Mouse (Mus musculus) NIH3T3 (cell line): Measurements from ENCODE around the gene B3gnt2.

ENCODE experiments used
- DNase-seq: peaks from one replicate; pipeline ENCODE4 v3.0.0-alpha.2; 2012; ENCODE audit warnings: low read depth

B3gnt2 gene

DNA sequence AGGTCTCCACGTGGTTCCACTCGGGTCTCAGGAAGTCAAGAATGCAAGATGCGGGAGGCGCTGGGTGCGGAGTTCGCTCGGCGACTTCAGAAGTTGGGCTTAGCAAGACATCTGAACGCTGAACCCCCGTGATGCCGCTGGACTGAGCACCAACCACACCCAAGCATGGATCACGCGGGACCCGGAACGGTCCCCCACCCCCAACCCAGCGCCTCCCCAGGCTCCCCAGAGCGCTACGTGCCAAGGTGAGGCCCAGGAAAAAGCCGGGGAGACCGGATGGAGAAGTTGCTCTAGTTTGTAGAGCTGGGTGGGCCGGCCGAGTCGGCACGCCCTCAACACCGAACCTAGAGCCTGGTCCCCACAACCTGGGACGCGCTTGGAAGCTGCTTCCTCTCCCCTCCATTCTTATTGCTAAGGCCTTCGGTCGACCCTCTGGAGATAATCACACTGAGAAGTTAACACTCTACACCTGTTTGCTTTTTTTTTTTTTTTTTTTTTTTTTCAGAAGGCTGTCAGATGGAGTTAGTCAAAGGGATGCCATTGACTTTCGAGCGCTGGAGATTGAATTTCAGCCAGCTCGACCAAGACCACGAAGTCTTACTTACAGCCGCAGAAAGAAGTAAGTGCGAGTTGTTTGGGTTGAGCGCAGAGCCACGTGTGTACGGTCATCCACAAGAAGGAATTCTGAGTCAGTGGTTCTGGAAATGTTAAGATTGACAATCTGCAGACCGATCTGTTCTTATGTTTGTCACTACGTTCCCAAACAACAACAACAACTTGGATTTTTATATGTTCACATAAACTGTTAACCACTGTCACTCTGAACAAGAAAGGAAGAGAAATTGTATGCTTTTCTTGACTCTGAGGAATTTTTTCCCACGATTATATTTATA lies at the start of gene B3gnt2:
TSS of gene B3gnt2 (minus strand) at position 627 of the 893 bp plus-strand sequence.
- no peak for DNase-seq

DNA sequence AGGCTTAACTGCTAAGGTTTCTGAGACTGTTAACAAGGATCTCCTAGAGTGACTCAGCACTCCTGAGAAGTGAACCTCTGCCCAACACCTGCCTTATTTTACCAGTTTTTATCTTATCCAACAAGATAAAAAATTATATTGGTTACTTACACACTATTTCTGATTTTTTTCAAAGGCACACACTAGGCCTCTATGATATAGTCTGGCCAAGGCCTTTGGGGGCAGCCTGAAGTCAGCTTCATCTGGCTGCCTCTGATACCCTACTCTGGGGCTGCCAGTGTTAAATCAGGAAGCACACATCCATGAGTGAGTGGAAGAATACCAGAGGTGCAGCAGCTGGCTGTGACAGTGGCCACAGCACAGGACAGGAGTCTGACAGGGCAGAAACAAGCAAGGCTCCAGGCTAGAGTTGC lies 45.7 kb upstream of the B3gnt2 start:
- no peak for DNase-seq

DNA sequence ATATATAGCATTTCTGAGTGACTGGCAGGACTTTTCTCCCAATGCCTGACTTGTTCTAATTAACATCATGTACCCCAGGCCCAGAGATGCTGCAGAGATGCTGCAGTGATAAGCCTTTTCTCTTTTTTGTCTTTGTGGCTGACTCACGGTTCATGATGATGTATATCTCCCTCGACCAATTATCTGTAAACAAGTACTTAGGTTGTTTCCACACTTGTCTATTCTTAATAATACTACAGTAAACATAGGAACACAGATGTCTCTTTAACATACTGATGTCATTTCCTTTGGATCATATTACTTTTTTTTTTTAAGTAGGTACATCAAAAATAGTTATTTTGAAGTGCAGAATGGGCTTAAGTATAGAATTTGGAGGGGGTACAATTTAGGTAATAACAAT lies 42.2 kb upstream of the B3gnt2 start:
- DNase-seq, result no peak

DNA sequence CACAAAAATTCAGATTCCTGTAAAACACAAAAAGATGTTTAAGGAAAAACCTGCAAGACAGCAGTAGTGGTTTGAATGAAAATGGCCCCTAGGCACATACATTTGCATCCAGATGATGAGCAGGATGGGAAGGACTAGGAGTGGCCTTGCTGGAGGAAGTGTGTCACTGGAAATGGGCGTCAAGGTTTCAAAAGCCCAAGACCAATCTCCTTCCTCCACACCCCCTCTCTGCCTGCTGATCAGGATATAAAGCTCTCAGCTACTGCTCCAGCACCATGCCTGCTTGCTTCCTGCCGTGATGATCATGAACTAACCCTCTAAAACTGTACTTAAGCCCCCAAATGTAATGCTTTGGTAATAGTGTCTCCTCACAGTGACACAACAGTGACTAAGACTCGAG lies 39.3 kb upstream of the B3gnt2 start:
- DNase-seq, result no peak

DNA sequence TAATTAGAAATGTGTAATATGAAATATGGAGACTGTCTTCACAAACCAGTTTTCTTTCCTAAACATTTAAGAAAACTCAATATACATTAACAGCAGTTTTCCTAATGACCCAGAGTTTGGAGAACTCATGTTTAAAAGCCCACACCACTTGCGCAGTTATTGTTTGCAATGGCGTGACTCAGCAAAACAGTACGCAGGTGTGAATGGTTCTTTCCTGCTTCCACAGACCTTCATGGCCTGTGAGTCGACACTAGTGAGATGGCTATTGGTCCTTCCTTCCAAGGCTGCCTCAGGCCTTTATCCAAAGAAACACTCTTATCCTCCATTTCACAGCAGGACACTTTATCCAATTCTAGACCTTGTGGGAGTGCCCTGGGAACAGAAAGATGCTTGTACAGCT lies 36.9 kb upstream of the B3gnt2 start:
- DNase-seq, result no peak

DNA sequence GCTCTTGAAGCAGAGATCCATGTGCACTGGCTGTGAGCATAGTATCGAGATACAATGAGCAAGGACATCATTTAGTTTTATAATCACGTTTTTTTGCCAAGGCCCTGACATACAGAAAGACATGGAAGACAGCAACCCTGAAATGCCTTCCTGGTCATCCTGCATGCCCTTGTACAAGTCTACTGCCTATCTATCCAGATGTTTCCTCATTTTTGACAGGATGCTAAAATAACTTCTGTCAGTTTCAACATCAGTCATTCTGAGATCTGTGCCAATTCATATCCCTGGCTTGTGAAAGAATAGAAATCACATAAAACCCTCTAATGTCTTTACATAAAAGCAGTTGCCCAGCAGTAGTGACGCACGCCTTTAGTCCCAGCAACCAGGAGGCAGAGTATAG lies 36.4 kb upstream of the B3gnt2 start:
- no peak for DNase-seq

DNA sequence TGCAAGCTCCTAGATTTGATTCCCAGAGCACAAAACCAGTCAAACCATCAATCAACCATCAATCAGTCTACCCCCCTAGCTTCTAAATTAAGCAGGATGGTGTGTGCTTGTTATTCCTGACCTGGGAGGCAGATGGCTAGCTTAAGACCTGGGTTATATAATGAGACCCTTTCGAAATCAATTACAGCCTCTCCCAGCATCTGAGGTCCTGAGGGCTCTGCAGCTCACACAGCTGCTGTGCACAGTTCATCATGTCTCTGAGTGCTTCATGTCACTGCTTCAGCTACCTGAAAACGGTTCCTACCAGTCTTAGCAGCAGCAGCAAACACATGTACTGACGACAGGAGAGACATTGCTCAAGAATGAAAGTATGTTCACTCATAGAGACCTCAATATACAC lies 32.3 kb upstream of the B3gnt2 start:
- no peak for DNase-seq

DNA sequence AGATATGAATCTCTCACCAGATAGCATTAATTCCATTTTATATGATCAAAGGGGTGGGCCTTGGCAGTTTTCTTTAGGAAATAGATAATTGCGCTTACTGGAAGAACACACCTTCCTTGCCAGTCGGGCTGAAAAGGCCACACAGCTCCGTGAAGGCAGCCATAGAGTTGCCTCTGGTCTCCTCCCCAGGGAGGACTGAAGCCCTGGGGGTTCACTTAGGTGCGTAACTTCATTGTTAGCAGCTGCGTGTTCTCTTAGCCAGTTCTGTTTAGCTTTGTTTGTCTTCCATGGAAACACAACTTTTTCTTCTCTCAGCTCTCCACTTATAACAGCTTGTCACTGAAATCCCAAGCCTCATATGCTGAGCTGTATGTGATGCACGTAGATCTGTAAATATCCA lies 31.7 kb upstream of the B3gnt2 start:
- no peak for DNase-seq

DNA sequence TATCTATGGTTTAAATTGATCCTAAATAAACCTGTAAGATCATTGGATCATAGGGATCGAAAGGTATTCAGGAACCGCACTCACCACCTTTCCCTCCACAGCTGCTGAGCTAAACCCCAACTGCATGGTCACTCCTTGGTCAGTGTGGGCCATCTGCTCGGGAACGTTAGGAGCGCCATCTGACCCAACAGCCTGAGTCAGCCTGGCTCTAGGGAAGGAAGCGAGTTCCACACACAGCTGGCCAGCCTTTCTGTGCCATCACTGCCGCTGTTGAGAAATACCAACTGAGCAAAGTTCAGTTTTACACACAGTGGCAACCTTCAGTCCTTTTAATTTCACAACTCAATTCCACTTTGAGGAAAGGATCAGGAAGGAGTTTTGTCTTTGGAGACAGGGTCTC lies 31.1 kb upstream of the B3gnt2 start:
- no peak for DNase-seq

DNA sequence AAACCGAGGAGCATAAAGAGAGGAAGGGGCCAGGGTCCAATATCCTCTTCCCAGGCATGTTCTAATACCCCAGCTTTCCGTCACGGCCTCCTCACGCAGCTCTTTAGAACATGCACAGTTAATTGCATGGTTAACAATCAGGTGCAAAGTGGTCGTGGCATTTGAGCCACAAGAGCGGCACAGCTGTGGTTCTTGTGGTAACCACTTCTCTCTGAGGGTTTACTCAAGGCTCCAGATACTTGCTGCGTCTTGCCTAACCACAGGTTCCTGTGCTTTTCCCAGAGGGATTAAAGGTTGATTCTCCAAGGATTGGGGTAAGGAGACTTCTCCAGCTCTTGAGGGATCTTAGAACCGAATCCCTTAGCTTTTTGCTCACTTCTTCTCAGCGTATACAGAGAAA lies 30.5 kb upstream of the B3gnt2 start:
- no peak for DNase-seq

DNA sequence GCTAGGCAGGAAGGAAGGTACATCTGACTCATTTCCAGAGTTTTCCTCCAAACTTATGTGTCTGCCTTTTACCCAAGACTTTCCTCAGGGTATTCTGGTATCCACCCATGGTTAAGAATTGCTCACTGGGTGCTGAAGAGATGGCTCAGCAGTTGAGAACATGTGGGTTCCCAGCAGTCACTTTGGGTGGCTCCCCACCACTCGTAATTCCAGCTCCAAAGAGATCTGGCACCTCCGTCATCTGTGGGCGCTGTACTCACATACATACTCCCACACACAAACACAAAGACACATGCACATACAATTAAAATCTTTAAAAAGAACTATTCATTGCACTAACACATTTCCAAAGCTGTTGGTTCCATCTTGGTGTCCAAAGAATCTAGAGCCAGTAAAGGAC lies 28.5 kb upstream of the B3gnt2 start:
- DNase-seq, result no peak

DNA sequence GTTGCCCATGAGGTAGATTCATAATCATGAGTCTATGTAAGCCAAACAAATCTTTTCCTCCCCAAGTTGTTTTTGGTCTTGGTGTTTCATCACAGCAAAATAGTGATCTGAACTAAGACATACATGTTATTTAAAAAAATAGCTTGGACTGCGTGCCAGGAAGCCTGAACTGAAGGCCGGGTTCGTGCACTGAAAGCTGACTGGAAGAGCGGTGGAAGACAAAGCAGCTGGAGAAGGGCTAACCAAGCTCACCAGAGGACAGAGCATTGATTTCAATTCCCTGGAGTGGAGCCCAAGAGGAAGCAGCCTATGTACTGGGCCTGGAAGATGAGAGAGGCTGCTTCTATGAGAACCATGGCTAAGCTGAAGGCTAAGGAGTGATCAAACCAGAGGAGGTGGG lies 26.2 kb upstream of the B3gnt2 start:
- DNase-seq, result no peak

DNA sequence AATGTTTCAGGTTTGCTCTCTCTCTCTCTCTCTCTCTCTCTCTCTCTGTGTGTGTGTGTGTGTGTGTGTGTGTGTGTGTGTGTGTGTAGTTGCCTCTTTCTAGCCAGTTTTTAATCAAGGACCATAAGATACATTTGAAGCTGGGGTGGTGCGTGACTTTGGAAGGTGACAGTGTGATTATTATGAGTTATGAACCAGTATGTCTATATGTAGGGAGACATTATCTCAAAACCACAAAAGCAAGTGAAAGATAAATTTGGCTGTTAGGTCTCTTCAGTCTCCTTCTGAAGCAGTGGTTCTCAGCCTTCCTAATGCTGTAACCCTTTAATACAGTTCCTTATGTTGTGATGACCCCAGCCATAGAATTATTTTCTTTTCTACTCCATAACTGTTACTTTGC lies 24.6 kb upstream of the B3gnt2 start:
- no peak for DNase-seq

DNA sequence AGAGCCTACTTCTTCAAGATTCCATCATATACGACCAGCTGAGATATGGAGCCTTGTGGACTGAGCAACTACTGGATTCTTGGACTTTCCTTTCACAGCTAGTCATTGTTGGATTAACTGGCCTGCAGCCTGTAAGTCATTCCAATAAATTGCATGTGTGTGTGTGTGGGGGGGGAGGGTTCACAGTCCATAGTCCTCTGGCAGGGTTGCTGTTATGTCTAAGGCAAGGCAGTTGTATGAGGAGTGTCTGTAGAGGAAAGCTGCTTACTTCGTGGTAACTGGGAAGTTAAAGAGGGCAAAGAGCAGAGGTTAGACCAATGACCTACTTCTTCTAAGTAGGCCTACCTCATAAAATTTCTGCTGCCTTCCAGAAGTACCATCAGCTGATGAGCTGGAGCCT lies 22.9 kb upstream of the B3gnt2 start:
- DNase-seq, result no peak

DNA sequence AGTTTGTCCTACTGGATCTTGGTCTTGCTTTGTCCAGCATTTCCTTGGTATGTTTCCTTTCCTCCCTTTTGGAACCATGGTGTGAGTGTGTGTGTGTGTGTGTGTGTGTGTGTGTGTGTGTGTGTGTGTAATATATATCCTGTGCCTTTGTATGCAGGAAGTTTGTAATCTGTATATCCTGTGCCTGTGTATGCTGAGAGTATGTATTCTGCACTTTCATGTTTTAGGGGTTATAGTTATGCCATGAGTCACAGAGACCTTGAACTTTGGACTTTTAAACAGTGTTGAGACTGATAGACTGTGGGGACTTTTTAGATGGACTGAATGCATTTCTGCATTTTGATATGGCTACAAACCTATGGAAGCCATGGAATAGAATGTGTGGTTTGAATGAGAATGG lies 22.2 kb upstream of the B3gnt2 start:
- DNase-seq, result no peak

DNA sequence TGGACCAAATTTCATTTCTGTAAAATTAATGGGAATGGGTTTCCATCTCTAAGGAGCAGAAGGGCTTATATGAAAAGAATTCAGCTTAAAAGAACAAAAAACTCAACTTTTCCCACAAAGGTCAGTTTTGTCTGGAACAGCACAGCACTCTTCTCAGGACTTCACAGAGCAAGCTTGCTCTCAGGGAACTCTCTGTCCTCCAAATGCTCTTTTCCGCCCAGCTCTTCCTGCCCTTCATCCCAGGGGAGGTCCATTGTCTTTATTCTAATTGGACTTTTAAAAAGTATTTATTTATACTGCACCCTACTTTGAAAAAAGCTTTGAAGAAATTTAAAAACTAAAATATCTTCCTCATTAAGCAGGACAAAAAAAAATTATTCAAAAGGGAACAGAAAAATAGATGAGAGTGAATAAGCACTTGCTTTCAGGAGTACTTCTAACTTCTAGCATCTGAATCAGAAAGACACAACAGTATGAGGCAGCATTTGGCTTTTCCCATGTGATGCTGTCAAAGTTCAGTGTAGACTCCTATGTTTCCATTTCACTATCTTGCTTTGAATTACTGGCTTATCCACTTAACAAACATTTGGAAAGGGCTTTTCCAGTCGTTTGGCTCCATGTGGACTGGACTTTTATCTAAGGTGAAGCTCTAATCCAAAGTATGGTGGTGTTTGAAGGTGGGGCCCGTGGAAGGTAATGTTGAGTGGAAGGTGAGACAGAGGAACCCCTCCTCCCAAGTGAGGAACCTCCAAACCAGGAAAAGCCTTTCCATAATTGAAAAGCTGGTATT lies 19.8 kb upstream of the B3gnt2 start:
- no peak for DNase-seq

DNA sequence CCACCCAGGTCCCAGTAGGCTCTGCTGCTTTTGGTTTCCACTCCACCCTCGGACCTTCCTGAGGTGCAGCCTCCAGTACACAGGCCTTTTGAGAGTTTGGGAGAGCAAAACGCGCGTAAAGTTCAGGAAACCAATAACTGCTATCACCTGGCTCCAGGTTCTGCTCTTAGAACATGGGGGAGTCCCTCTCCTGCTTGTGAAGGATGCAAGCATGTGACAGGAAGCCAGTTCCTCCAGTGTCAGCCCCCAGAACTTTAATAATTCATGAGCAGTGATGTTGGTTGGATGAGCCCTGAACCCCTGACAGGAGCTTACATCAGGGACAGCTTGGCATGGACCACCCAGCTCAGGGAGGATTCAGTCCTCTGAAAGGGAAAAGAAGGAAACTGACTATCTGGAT lies 18.9 kb upstream of the B3gnt2 start:
- no peak for DNase-seq

DNA sequence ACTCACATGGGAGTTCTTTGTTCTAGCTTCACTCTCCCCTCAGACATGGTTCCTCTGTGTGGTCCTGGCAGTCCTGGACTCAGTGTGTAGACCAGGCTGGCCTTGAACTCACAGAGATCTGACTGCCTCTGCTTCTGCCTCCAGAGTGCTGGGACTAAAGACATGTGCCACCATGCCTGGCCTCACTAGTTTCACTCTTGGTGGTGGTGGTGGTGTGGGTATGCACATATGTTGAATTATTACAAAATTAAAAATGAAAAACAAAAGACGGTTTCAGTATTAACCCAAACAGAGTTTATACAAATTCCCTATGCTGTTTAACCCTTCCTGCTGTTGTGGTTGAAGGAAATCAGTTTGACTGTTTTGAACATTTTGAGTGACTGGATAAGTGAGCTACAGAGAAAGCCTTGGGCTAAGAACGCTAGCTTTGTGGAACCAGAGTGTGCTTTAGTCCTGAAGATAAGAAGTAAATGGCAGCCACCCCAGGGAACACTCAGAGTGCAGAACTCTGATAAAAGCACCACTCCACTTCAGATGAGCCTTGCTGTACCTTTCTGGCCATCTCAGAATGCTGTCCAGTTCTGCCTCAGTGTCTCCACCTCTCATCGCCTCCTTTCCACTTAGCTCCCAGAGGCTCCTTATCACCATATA lies 16.0 kb upstream of the B3gnt2 start:
- DNase-seq, result no peak

DNA sequence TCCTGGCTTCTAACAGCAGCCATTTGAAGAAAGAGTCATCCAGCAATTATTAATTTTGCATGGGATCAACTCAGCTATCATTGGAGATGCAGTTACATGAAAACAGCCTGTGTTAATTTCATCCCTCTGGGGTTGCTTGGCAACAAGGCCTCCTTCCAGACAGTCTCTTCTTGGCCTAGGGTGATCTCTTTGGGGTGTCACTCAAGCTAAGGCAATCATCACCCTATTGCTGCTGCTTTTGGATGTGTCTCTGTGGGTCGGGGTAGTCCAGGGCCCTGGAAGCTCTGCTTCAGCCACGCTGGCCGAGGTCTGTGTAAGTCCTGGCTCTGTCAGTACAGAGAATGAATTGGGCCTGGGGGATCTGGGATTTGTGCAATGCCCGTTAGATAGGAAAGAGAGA lies 14.5 kb upstream of the B3gnt2 start:
- no peak for DNase-seq

DNA sequence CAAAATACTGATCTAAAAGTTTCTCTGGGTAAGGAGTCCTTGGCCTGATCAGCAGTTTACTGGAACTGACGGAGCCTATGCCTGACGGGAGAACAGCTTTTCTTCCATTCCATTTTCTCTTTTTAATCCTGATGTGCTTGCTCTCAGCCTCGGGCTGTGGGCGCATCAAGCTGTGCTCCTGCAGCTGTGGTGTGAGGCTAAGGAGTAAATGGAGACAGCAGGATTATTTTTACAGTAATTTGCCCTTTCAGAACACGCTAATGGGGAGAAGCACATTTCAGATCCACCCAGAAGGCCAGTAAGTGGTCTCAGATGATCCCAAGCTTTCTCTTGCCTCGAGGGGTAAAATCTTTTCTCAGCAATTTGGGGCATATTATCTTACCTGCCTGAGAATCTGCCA lies 14.0 kb upstream of the B3gnt2 start:
- DNase-seq, result no peak

DNA sequence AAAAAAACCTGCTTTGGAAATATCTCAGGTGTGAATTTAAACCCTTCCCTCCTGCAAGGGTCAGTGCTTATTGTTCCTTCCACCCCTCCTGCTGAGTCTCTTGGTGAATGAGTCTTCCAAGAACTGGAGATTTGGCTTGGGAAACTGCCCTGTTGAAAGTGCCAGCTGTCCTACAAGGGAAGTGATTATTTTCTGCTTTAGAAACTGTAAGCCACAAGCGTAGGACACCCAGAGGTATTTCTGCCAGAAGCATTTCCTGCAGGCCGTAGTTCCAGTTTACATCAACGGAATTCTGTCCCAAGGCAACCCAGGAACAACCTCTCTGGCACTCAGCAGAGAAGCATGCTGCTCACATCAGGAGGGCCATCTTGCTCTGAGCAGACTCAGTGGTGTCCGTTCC lies 12.6 kb upstream of the B3gnt2 start:
- no peak for DNase-seq

DNA sequence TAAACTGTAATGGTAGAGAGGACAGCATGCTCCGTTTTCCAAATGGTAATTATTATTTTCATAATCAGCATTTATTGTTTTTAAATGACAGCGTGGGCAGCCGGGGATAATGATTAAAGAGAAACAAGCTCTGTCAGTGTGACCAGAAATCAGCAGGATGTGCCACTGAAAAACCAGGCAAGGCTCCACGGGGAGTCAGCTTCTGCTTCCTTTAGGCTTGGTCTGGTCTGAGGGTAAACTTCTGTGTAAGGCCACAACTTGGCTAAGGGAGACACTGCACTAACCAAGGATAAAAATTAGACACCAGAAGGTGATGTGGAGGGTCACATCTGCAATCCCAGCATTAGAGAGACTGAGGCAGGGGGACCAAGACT lies 11.5 kb upstream of the B3gnt2 start:
- no peak for DNase-seq
